Mouse (Mus musculus): ENCODE measurements around the gene Rrnad1.

Rrnad1 gene

DNA sequence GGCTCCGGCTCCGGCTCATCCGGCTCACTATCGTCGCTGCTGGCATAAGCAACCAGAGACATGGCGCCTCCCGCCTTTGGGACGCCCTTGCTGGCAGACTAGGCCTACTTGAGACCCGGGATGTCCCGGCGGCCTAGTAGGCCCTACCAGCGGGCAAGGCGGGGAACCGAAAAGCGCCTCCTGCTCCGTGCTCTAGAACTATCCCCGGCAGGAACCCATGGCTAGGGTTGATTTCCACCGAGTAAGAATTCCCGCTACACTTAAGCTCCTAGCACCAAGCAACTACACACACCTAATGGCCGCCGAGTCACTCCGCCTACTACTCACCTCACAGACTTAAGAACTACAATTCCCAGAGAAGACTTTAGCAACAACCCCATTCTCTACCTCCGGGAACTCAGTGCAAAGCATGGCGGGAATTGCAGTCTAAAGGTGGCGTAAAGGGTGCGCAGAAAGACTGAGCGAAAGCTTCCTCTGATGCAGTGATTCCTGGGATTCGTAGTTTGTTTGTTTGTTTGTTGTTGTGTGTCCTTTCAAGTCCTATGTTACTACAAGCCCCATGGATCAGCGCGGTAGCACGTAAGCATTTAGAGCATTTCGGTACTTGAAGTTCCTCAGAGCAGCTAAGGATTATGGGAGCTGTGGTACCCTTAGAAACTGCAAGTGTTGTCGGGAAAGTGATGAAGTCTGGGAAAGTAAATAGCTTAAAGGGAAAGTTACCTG is 45.1 kb downstream of the Rrnad1 start, which contains the start of gene Prcc:
Gene Prcc, minus strand, starts transcription at position 328 of the 723 bp plus-strand sequence.
- DNase-seq (ENCODE audit: inconsistent ontology term), result peak; percentile 99

DNA sequence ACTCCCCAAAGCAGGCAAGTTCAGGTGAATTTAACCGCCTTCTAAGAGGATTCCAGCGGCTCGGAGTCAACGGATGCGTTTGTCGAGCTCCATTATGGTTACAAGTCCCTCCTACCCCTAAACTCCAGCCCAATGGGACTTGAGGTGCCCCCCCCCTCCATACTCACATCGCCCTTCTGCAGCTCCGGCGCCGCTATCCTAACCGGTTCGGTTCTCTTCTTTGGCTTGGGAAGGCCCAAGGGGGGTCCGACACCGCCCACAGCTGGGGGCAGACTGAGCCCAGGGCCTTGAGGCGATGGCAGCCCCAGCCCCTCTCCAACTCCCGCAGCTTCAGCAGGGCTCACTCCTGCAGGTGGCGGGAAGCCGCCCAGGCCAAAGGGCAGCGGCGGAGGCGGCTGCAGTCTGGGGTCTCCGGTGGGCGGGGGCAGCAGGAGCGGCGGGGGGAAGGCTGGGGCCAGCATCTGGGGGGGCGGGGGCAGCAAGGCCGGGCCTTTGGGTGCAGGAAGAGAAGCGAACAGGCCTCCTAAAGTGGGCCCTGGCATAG is 45.7 kb downstream of the Rrnad1 start:
- peak; percentile 66 for DNase-seq (ENCODE audit: inconsistent ontology term)

DNA sequence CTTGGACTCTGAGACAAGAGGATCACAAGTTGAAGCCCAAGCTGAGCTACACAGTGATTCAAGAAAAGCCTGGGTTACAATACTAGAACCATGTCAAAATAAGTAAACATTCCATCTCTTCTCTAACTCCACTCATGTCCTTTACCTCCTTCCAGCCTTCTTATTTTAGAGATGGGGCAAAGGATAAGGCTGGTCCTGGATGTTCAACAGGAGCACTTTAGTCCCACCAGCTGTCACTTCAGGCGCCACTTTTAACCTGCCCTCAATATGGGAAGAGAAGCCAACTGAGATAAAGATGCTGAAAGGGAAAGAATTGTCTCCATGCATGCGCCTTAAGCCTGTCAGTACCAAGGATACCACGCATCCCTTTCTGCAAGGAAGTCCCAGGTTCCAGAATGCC is 46.2 kb downstream of the Rrnad1 start:
- no peak for DNase-seq (ENCODE audit: inconsistent ontology term)

DNA sequence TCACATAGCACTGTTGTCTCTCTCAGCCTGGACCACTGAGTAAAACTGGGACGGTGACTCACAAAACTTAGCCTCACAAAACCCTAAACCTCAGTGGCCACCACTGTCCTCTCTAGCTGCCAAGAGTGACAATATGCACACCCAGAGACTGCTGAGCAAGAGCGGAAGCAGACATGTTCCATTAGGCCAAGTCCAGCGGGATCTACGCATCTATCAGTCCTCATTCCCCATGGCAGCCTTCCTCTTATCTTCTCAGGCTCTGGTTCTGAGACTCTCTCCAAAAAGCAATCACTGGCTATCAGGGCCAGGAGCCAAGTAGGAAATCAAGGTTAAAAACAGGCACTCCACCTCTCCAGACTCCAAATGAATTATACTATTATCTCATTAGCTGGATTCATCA is 52.8 kb downstream of the Rrnad1 start:
- DNase-seq (ENCODE audit: inconsistent ontology term), result peak; percentile 2
